Mouse (Mus musculus): Measurements from ENCODE around the gene Bola1. TPM values are rescaled to one million over a fixed set of nuclear protein-coding genes. Genes with fewer than 3 reads are reported as not detected.
A peak's percentile ranks its signal among the peaks of the same experiment; 100 is the strongest.
"Not testable (repeated sequence)": the region's sequence is repeated elsewhere in the genome, so short reads cannot be mapped to it uniquely, and the experiment has no call there.

The Bola1 gene
- total and polyA plus RNA-seq, 3 experiments = 22.6 to 36.0 (median 28.7) TPM

- 63% methylated on average over 4 of the region's 4 CpGs for WGBS
- H3K4me1 ChIP-seq (ENCODE audit: control insufficient read depth, insufficient read depth, low read length) = peaks cover 3% of the 10 kb centered on the region
- no peaks in the 10 kb centered on the region for H3K79me2 ChIP-seq (replicated peaks; ENCODE audit: control insufficient read depth, insufficient read depth, low read length)
- intact Hi-C loops (cut with DNase I) = loop anchor here (1.0 kb wide), 1 partner anchor 10 kb away; no protein-coding TSS in a partner anchor
- no peaks in the 10 kb centered on the region for H3K27me3 ChIP-seq (ENCODE audit: control insufficient read depth, insufficient read depth, low read length)
- DNase-seq = no peak
- H3K27ac ChIP-seq = no peak overlapping the region
- H3K36me3 ChIP-seq (ENCODE audit: control insufficient read depth, insufficient read depth, low read length) = peaks cover 2% of the 10 kb centered on the region; the same call in 1 of the 2 replicates
- TF ChIP-seq CTCF (IDR thresholded peaks at IDR 0.05) = no peak
- TF ChIP-seq POLR2A (IDR thresholded peaks at IDR 0.05; ENCODE audit: insufficient read depth, low read depth, low read length) = no peak
- no peak for TF ChIP-seq EP300 (IDR thresholded peaks at IDR 0.05; ENCODE audit: insufficient read depth, low read depth, low read length)
- H3K9ac ChIP-seq (ENCODE audit: low read depth, low read length) = no peak overlapping the region
- H3K4me3 ChIP-seq = no peak overlapping the region
Measured at GRCm38 (mm10) chr3:96249034-96249345, 29.5 kb upstream of the Bola1 start.

- Histone ChIP-seq H3K9ac (ENCODE audit: low read depth, low read length) (no peak overlapping the region), H3K36me3 (ENCODE audit: control insufficient read depth, insufficient read depth, low read length) (peaks cover 7% of the 10 kb centered on the region), H3K4me1 (ENCODE audit: control insufficient read depth, insufficient read depth, low read length) (peaks cover 5% of the 10 kb centered on the region), H3K79me2 (replicated peaks; ENCODE audit: control insufficient read depth, insufficient read depth, low read length) (no peaks in the 10 kb centered on the region), H3K4me3 (no peak overlapping the region), H3K27ac (no peak overlapping the region), H3K27me3 (ENCODE audit: control insufficient read depth, insufficient read depth, low read length) (no peaks in the 10 kb centered on the region)
- WGBS = 58% methylated on average over 6 of the region's 6 CpGs
- TF ChIP-seq POLR2A (IDR thresholded peaks at IDR 0.05; ENCODE audit: insufficient read depth, low read depth, low read length) (no peak), EP300 (IDR thresholded peaks at IDR 0.05; ENCODE audit: insufficient read depth, low read depth, low read length) (no peak), CTCF (IDR thresholded peaks at IDR 0.05) (no peak)
- DNase-seq = no peak
- intact Hi-C loops (cut with DNase I) = loop anchor here (1.0 kb wide), 1 partner anchor 11 kb away; no protein-coding TSS in a partner anchor
Measured at GRCm38 (mm10) chr3:96248141-96249033, 28.9 kb upstream of the Bola1 start.

GRCm38 (mm10) chr3:96247356-96248140, 28.0 kb upstream of the Bola1 start:
- no peaks in the 10 kb centered on the region for H3K27me3 ChIP-seq (ENCODE audit: control insufficient read depth, insufficient read depth, low read length)
- H3K9ac ChIP-seq (ENCODE audit: low read depth, low read length) = no peak overlapping the region
- no peak for DNase-seq
- 45% methylated on average over 11 of the region's 11 CpGs for WGBS
- TF ChIP-seq POLR2A (IDR thresholded peaks at IDR 0.05; ENCODE audit: insufficient read depth, low read depth, low read length) (no peak), CTCF (IDR thresholded peaks at IDR 0.05) (no peak), EP300 (IDR thresholded peaks at IDR 0.05; ENCODE audit: insufficient read depth, low read depth, low read length) (no peak)
- peaks cover 8% of the 10 kb centered on the region for H3K36me3 ChIP-seq (ENCODE audit: control insufficient read depth, insufficient read depth, low read length)
- H3K4me3 ChIP-seq = no peak overlapping the region
- no peak overlapping the region for H3K27ac ChIP-seq
- peaks cover 5% of the 10 kb centered on the region for H3K4me1 ChIP-seq (ENCODE audit: control insufficient read depth, insufficient read depth, low read length)
- no peaks in the 10 kb centered on the region for H3K79me2 ChIP-seq (replicated peaks; ENCODE audit: control insufficient read depth, insufficient read depth, low read length)
- intact Hi-C loops (cut with DNase I) = no loop called here

GRCm38 (mm10) chr3:96246427-96246856, 26.9 kb upstream of the Bola1 start, which contains the start of gene Hist2h3c1:
Gene Hist2h3c1 (plus strand): TSS chr3:96246685.
- H3K4me1 ChIP-seq (ENCODE audit: control insufficient read depth, insufficient read depth, low read length); H3K27me3 ChIP-seq (ENCODE audit: control insufficient read depth, insufficient read depth, low read length); H3K79me2 ChIP-seq (replicated peaks; ENCODE audit: control insufficient read depth, insufficient read depth, low read length); H3K36me3 ChIP-seq (ENCODE audit: control insufficient read depth, insufficient read depth, low read length); intact Hi-C loops (cut with DNase I); H3K27ac ChIP-seq: not testable (repeated sequence)
- Histone ChIP-seq H3K4me3 (peak within 1 kb of the TSS; percentile 30; the same call in 1 of the 2 replicates), H3K9ac (ENCODE audit: low read depth, low read length) (peak within 1 kb of the TSS; percentile 78)
- 0% methylated on average over 5 of the region's 47 CpGs for WGBS
- peak in 1 of 2 experiments; percentile 25 for DNase-seq

- H3K27ac ChIP-seq; intact Hi-C loops (cut with DNase I); H3K4me1 ChIP-seq (ENCODE audit: control insufficient read depth, insufficient read depth, low read length); H3K36me3 ChIP-seq (ENCODE audit: control insufficient read depth, insufficient read depth, low read length); DNase-seq; H3K79me2 ChIP-seq (replicated peaks; ENCODE audit: control insufficient read depth, insufficient read depth, low read length); H3K27me3 ChIP-seq (ENCODE audit: control insufficient read depth, insufficient read depth, low read length): not testable (repeated sequence)
- peak overlapping the region; percentile 78 for H3K9ac ChIP-seq (ENCODE audit: low read depth, low read length)
- peak overlapping the region; percentile 30; the same call in 1 of the 2 replicates for H3K4me3 ChIP-seq
- under 1% methylated on average over 10 of the region's 21 CpGs for WGBS
Measured at GRCm38 (mm10) chr3:96246018-96246417, 26.5 kb upstream of the Bola1 start.

Data from heart, adult 2 months (tissue).